Mouse (Mus musculus): Measurements from ENCODE around the gene 0610037L13Rik.
A peak's percentile ranks its signal among the peaks of the same experiment; 100 is the strongest.

0610037L13Rik gene

GRCm38 (mm10) chr4:107889731-107890432 is at the start of gene 0610037L13Rik:
TSS of gene 0610037L13Rik (plus strand) at chr4:107889813.
- DNase-seq (ENCODE audit: low spot score in 2 of 2), result peak; percentile 97

- no peak for DNase-seq (ENCODE audit: low spot score in 2 of 2)
These were observed 45.9 kb upstream of the 0610037L13Rik start for GRCm38 (mm10) chr4:107843687-107844086.

GRCm38 (mm10) chr4:107844971-107845370 is 44.6 kb upstream of the 0610037L13Rik start:
- peak; percentile 84 to 86 for DNase-seq (ENCODE audit: low spot score in 2 of 2)

- no peak for DNase-seq (ENCODE audit: low spot score in 2 of 2)
These were observed 42.8 kb upstream of the 0610037L13Rik start for GRCm38 (mm10) chr4:107846795-107847194.

GRCm38 (mm10) chr4:107848546-107848945 is 41.1 kb upstream of the 0610037L13Rik start:
- DNase-seq (ENCODE audit: low spot score in 2 of 2), result no peak

GRCm38 (mm10) chr4:107849621-107850020 is 40.0 kb upstream of the 0610037L13Rik start:
- DNase-seq (ENCODE audit: low spot score in 2 of 2), result no peak

GRCm38 (mm10) chr4:107850091-107850490 is 39.5 kb upstream of the 0610037L13Rik start:
- no peak for DNase-seq (ENCODE audit: low spot score in 2 of 2)

- DNase-seq (ENCODE audit: low spot score in 2 of 2), result no peak
These were observed 36.3 kb upstream of the 0610037L13Rik start for GRCm38 (mm10) chr4:107853333-107853732.

- no peak for DNase-seq (ENCODE audit: low spot score in 2 of 2)
These were observed 35.8 kb upstream of the 0610037L13Rik start for GRCm38 (mm10) chr4:107853836-107854235.

- no peak for DNase-seq (ENCODE audit: low spot score in 2 of 2)
These were observed 32.5 kb upstream of the 0610037L13Rik start for GRCm38 (mm10) chr4:107856958-107857686.

GRCm38 (mm10) chr4:107858995-107859394 is 30.6 kb upstream of the 0610037L13Rik start:
- DNase-seq (ENCODE audit: low spot score in 2 of 2), result no peak

- DNase-seq (ENCODE audit: low spot score in 2 of 2), result no peak
These were observed 24.7 kb upstream of the 0610037L13Rik start for GRCm38 (mm10) chr4:107864866-107865265.

GRCm38 (mm10) chr4:107879254-107880050 is 10.2 kb upstream of the 0610037L13Rik start, which contains the start of gene Magoh:
TSS of gene Magoh (plus strand) at chr4:107879755.
- DNase-seq (ENCODE audit: low spot score in 2 of 2), result peak; percentile 97 to 98

- DNase-seq (ENCODE audit: low spot score in 2 of 2), result no peak
These were observed 8.0 kb upstream of the 0610037L13Rik start for GRCm38 (mm10) chr4:107881631-107882030.

GRCm38 (mm10) chr4:107886371-107886770 is 3.2 kb upstream of the 0610037L13Rik start:
- no peak for DNase-seq (ENCODE audit: low spot score in 2 of 2)

- DNase-seq (ENCODE audit: low spot score in 2 of 2), result no peak
These were observed 255 bp upstream of the 0610037L13Rik start for GRCm38 (mm10) chr4:107889385-107889730.

- DNase-seq (ENCODE audit: low spot score in 2 of 2), result no peak
These were observed 3.0 kb downstream of the 0610037L13Rik start for GRCm38 (mm10) chr4:107892663-107893062.

- DNase-seq (ENCODE audit: low spot score in 2 of 2), result no peak
These were observed 9.8 kb downstream of the 0610037L13Rik start for GRCm38 (mm10) chr4:107899211-107899927.

- no peak for DNase-seq (ENCODE audit: low spot score in 2 of 2)
These were observed 10.6 kb downstream of the 0610037L13Rik start for GRCm38 (mm10) chr4:107900206-107900605.

GRCm38 (mm10) chr4:107904252-107904651 is 14.6 kb downstream of the 0610037L13Rik start:
- no peak for DNase-seq (ENCODE audit: low spot score in 2 of 2)

GRCm38 (mm10) chr4:107906561-107906960 is 16.9 kb downstream of the 0610037L13Rik start:
- DNase-seq (ENCODE audit: low spot score in 2 of 2), result no peak

GRCm38 (mm10) chr4:107910020-107910419 is 20.4 kb downstream of the 0610037L13Rik start:
- no peak for DNase-seq (ENCODE audit: low spot score in 2 of 2)

Measured in frontal cortex, postnatal 36 days (tissue).